Mouse (Mus musculus) embryonic facial prominence, embryonic 11.5 days (tissue): Measurements from ENCODE around the gene Fuk. TPM values are rescaled to one million over a fixed set of nuclear protein-coding genes. Genes with fewer than 3 reads are reported as not detected.
A peak's percentile ranks its signal among the peaks of the same experiment; 100 is the strongest.
"Not testable (repeated sequence)": the region's sequence is repeated elsewhere in the genome, so short reads cannot be mapped to it uniquely, and the experiment has no call there.

Experiments
- ATAC-seq: fragments of 200-750 bp; cut with Nextera tagmentation; replicated peaks from 2 replicates; pipeline ENCODE4 v1.8.0; 2017; ENCODE audit warnings: low read depth; ENCODE audit not compliant: insufficient number of reproducible peaks, low FRiP score, low TSS enrichment
- DNase-seq: peaks from one replicate; pipeline ENCODE4 v3.0.0-alpha.2; 2015; ENCODE audit warnings: low spot score
- H3K27ac ChIP-seq: fragments of 300-500 bp; sonication (generic); replicated peaks from 2 replicates; pipeline ENCODE4 v1.5.1; 2014; ENCODE audit warnings: mild to moderate bottlenecking, low read depth, low read length, control low read depth
- H3K27me3 ChIP-seq: fragments of 300-500 bp; sonication (generic); 2 replicates; pipeline ENCODE4 v1.6.1; 2014; ENCODE audit warnings: mild to moderate bottlenecking, low read length, moderate library complexity, mixed read lengths; ENCODE audit not compliant: control insufficient read depth, insufficient read depth
- H3K36me3 ChIP-seq: fragments of 300-500 bp; sonication (generic); replicated peaks from 2 replicates; pipeline ENCODE4 v1.6.1; 2014; ENCODE audit warnings: low read depth, mild to moderate bottlenecking, low read length, moderate library complexity, mixed read lengths; ENCODE audit not compliant: control insufficient read depth, insufficient read depth
- H3K4me1 ChIP-seq: fragments of 300-500 bp; sonication (generic); 2 replicates; pipeline ENCODE4 v1.6.1; 2014; ENCODE audit warnings: low read length, mixed read lengths; ENCODE audit not compliant: control insufficient read depth, insufficient read depth
- H3K4me2 ChIP-seq: fragments of 300-500 bp; sonication (generic); 2 replicates; pipeline ENCODE4 v1.6.1; 2014; ENCODE audit warnings: low read depth, mild to moderate bottlenecking, control low read depth, low read length, moderate library complexity
- H3K4me3 ChIP-seq: fragments of 300-500 bp; sonication (generic); 2 replicates; pipeline ENCODE4 v1.5.1; 2014; ENCODE audit warnings: low read depth, low read length, control low read depth
- H3K9ac ChIP-seq: fragments of 300-500 bp; sonication (generic); replicated peaks from 2 replicates; pipeline ENCODE4 v1.6.1; 2014; ENCODE audit warnings: mild to moderate bottlenecking, control low read depth, low read length
- H3K9me3 ChIP-seq: fragments of 300-500 bp; sonication (generic); replicated peaks from 2 replicates; pipeline ENCODE4 v1.6.1; 2016; ENCODE audit warnings: mild to moderate bottlenecking, low read length, inconsistent platforms, mixed read lengths; ENCODE audit not compliant: control insufficient read depth
- WGBS: fragments of 180-500 bp; shearing (Covaris S2); extraction: QIAGEN DNeasy Blood & Tissue Kit; methylation state at CpG from one replicate; pipeline ENCODE4 v1.1.7; 2014; 5-methylcytosine and 5-hydroxymethylcytosine counted together
- polyA plus RNA-seq: library from polyadenylated mRNA; unstranded; fragments of >200 nt; fragmentation: Nextera tagmentation; extraction: Ambion mirVana; gene quantifications from 2 replicates; pipeline ENCODE4 v1.2.1, GENCODE M21; 2014

Fuk gene
- polyA plus RNA-seq, 1 experiment from 2014 or later = 5.6 TPM

GRCm38 (mm10) chr8:110856760-110857461 is 45.4 kb downstream of the Fuk start:
- ATAC-seq (no peak), DNase-seq (no peak)
- H3K4me3 ChIP-seq = no peak overlapping the region
- peaks cover 9% of the 10 kb centered on the region for H3K36me3 ChIP-seq
- no peak overlapping the region for H3K9ac ChIP-seq
- 92% methylated on average over 4 of the region's 5 CpGs for WGBS
- no peaks in the 10 kb centered on the region for H3K9me3 ChIP-seq
- H3K27ac ChIP-seq = no peak overlapping the region
- H3K4me2 ChIP-seq = no peak overlapping the region
- H3K27me3 ChIP-seq = no peaks in the 10 kb centered on the region
- H3K4me1 ChIP-seq = no peaks in the 10 kb centered on the region

- not testable (repeated sequence) for H3K27ac ChIP-seq, H3K4me3 ChIP-seq, H3K4me2 ChIP-seq, ATAC-seq, H3K4me1 ChIP-seq, DNase-seq, H3K9me3 ChIP-seq, H3K9ac ChIP-seq, H3K27me3 ChIP-seq
- WGBS = 89% methylated on average over 3 of the region's 4 CpGs
- peaks cover 12% of the 10 kb centered on the region for H3K36me3 ChIP-seq
Measured at GRCm38 (mm10) chr8:110856073-110856472, 46.2 kb downstream of the Fuk start.

- DNase-seq (no peak), ATAC-seq (no peak)
- Histone ChIP-seq H3K4me1 (no peaks in the 10 kb centered on the region), H3K9me3 (no peaks in the 10 kb centered on the region), H3K27ac (no peak overlapping the region), H3K4me2 (no peak overlapping the region), H3K36me3 (peaks cover 15% of the 10 kb centered on the region), H3K4me3 (no peak overlapping the region), H3K9ac (no peak overlapping the region), H3K27me3 (no peaks in the 10 kb centered on the region)
- 94% methylated on average over 10 of the region's 10 CpGs for WGBS
Measured at GRCm38 (mm10) chr8:110851186-110851585, 51.1 kb downstream of the Fuk start.

GRCm38 (mm10) chr8:110847645-110848495 is 54.4 kb downstream of the Fuk start:
- H3K4me3 ChIP-seq = peak overlapping the region; percentile 94
- peak overlapping the region; percentile 46 for H3K4me2 ChIP-seq
- peak overlapping the region; percentile 41; the same call in 1 of the 2 replicates for H3K9ac ChIP-seq
- peaks cover 16% of the 10 kb centered on the region for H3K36me3 ChIP-seq
- no peaks in the 10 kb centered on the region for H3K27me3 ChIP-seq
- no peaks in the 10 kb centered on the region; the same call in 1 of the 2 replicates for H3K4me1 ChIP-seq
- H3K9me3 ChIP-seq = no peaks in the 10 kb centered on the region
- no peak overlapping the region for H3K27ac ChIP-seq
- no peak for DNase-seq
- 64% methylated on average over 14 of the region's 14 CpGs for WGBS
- no peak for ATAC-seq

GRCm38 (mm10) chr8:110847171-110847549 is 55.1 kb downstream of the Fuk start:
- ATAC-seq = no peak; the same call in 1 of the 2 replicates
- Histone ChIP-seq H3K9me3 (no peaks in the 10 kb centered on the region), H3K4me1 (no peaks in the 10 kb centered on the region; the same call in 1 of the 2 replicates), H3K27ac (no peak overlapping the region), H3K4me2 (peak overlapping the region; percentile 46), H3K36me3 (peaks cover 17% of the 10 kb centered on the region), H3K27me3 (no peaks in the 10 kb centered on the region), H3K9ac (peak overlapping the region; percentile 41), H3K4me3 (peak overlapping the region; percentile 94)
- no peak for DNase-seq
- WGBS = 1% methylated on average over 13 of the region's 13 CpGs

- Histone ChIP-seq H3K4me3 (peak within 1 kb of the TSS; percentile 94), H3K27ac (peak within 1 kb of the TSS; percentile 83), H3K4me2 (peak within 1 kb of the TSS; percentile 58), H3K9ac (peak within 1 kb of the TSS; percentile 97), H3K4me1 (no peaks in the 10 kb centered on the region; the same call in 1 of the 2 replicates), H3K9me3 (no peaks in the 10 kb centered on the region), H3K36me3 (peaks cover 18% of the 10 kb centered on the region), H3K27me3 (no peaks in the 10 kb centered on the region)
- DNase-seq = peak; percentile 91
- peak; percentile 82 for ATAC-seq
- under 1% methylated on average over 53 of the region's 53 CpGs for WGBS
Measured at GRCm38 (mm10) chr8:110846405-110847170, 55.7 kb downstream of the Fuk start, which contains the start of the genes Cog4 and Sf3b3. Cog4 (plus strand) TSS chr8:110846600. Sf3b3 (minus strand) TSS chr8:110846787.

- peak overlapping the region; percentile 58 for H3K4me2 ChIP-seq
- DNase-seq (peak; percentile 44), ATAC-seq (no peak)
- H3K4me3 ChIP-seq = peak overlapping the region; percentile 94
- no peaks in the 10 kb centered on the region for H3K27me3 ChIP-seq
- H3K9ac ChIP-seq = peak overlapping the region; percentile 97
- peak overlapping the region; percentile 83 for H3K27ac ChIP-seq
- no peaks in the 10 kb centered on the region; the same call in 1 of the 2 replicates for H3K4me1 ChIP-seq
- H3K9me3 ChIP-seq = no peaks in the 10 kb centered on the region
- 9% methylated on average over 17 of the region's 17 CpGs for WGBS
- peaks cover 20% of the 10 kb centered on the region for H3K36me3 ChIP-seq
Measured at GRCm38 (mm10) chr8:110845821-110846404, 56.4 kb downstream of the Fuk start.
